Mouse (Mus musculus): ENCODE data around the gene Gm37240. TPM values are rescaled to one million over a fixed set of nuclear protein-coding genes. Genes with fewer than 3 reads are reported as not detected.
A peak's percentile ranks its signal among the peaks of the same experiment; 100 is the strongest.

Gm37240 gene
- polyA plus RNA-seq, 1 experiment from 2014 or later: 2.8 TPM

- DNase-seq (ENCODE audit: low spot score): no peak
- no peaks in the 10 kb centered on the region for H3K27me3 ChIP-seq (replicated peaks; ENCODE audit: low read depth, poor library complexity, severe bottlenecking)
- H3K4me1 ChIP-seq: peaks cover 19% of the 10 kb centered on the region
- H3K9me3 ChIP-seq: no peaks in the 10 kb centered on the region
- no peak overlapping the region for H3K27ac ChIP-seq (replicated peaks)
- no peak overlapping the region for H3K4me3 ChIP-seq
- WGBS: 85% methylated on average over 5 of the region's 5 CpGs
- H3K36me3 ChIP-seq (replicated peaks): no peaks in the 10 kb centered on the region
Measured at GRCm38 (mm10) chr3:85860996-85861395, 26.3 kb downstream of the Gm37240 start.

DNA sequence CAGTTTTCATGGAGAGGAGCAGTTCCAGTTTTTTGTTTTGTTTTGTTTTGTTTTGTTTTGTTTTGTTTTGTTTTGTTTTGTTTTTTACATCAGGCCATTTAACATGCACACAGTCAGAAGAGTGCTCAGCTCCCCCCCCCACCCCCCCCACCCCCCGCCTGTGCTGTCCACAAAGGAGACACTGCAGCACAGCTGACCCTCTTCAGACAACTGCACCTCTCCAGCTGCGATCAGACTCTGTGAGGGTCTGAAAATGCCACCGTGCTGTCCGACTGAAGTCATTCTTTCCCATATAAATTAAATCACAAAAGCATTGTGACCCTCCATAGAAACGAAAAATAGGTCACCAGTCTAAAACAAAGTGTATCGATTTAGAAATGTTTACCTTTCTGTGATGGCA is 28.0 kb downstream of the Gm37240 start:
- no peak for DNase-seq (ENCODE audit: low spot score)
- Histone ChIP-seq H3K27ac (replicated peaks) (no peak overlapping the region), H3K9me3 (no peaks in the 10 kb centered on the region), H3K36me3 (replicated peaks) (no peaks in the 10 kb centered on the region), H3K4me1 (peaks cover 19% of the 10 kb centered on the region), H3K4me3 (no peak overlapping the region), H3K27me3 (replicated peaks; ENCODE audit: low read depth, poor library complexity, severe bottlenecking) (no peaks in the 10 kb centered on the region)
- WGBS: 78% methylated on average over 6 of the region's 6 CpGs

GRCm38 (mm10) chr3:85858140-85859135 is 28.9 kb downstream of the Gm37240 start:
- DNase-seq (ENCODE audit: low spot score): no peak
- H3K36me3 ChIP-seq (replicated peaks): no peaks in the 10 kb centered on the region
- no peaks in the 10 kb centered on the region for H3K9me3 ChIP-seq
- no peak overlapping the region for H3K4me3 ChIP-seq
- no peak overlapping the region for H3K27ac ChIP-seq (replicated peaks)
- H3K4me1 ChIP-seq: peaks cover 19% of the 10 kb centered on the region
- 65% methylated on average over 11 of the region's 11 CpGs for WGBS
- H3K27me3 ChIP-seq (replicated peaks; ENCODE audit: low read depth, poor library complexity, severe bottlenecking): no peaks in the 10 kb centered on the region

- WGBS: 31% methylated on average over 4 of the region's 4 CpGs
- H3K4me1 ChIP-seq: peaks cover 19% of the 10 kb centered on the region
- H3K36me3 ChIP-seq (replicated peaks): no peaks in the 10 kb centered on the region
- H3K27me3 ChIP-seq (replicated peaks; ENCODE audit: low read depth, poor library complexity, severe bottlenecking): no peaks in the 10 kb centered on the region
- DNase-seq (ENCODE audit: low spot score): no peak
- H3K27ac ChIP-seq (replicated peaks): no peak overlapping the region
- no peak overlapping the region for H3K4me3 ChIP-seq
- no peaks in the 10 kb centered on the region for H3K9me3 ChIP-seq
Measured at GRCm38 (mm10) chr3:85857083-85857482, 30.2 kb downstream of the Gm37240 start.

DNA sequence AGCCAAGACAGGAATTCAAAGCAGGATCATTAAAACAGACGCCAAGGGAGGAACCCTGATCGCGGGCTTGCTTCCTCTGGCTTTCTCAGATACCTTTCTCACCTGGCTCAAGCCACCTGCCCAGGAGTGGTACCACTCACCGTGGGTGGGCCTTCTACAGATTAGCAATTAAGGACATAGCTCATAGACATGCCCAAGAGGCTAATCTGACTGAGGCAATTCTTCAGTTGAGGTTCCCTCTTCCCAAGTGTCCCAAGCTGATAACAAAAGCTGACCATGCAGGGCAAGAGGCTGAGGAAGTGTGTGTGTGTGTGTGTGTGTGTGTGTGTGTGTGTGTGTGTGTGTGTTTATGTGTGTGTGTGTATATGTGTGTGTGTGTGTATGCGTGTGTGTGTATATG is 31.4 kb downstream of the Gm37240 start:
- Histone ChIP-seq H3K4me3 (no peak overlapping the region), H3K9me3 (no peaks in the 10 kb centered on the region), H3K27ac (replicated peaks) (no peak overlapping the region), H3K4me1 (peaks cover 19% of the 10 kb centered on the region), H3K27me3 (replicated peaks; ENCODE audit: low read depth, poor library complexity, severe bottlenecking) (no peaks in the 10 kb centered on the region), H3K36me3 (replicated peaks) (no peaks in the 10 kb centered on the region)
- WGBS: 85% methylated on average over 5 of the region's 5 CpGs
- DNase-seq (ENCODE audit: low spot score): no peak

DNA sequence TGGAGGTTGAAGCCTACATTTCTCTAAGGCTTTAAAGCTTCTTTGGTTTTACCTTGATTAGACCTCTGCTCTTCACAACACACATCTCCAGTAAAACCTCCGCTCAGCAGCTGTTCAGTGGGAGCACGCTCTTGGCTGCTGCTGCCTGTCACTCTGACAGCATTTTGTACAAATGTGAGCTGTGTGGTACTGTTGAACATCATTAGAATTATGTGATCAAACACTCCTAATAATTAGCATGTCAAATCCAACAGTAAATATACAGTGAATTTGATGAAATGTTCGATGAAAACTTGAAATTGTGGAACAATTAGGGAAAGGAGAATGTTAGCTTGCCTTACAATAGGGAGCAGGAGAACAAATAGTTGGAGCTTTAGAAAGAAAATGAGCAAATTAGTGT is 32.3 kb downstream of the Gm37240 start:
- 92% methylated on average over 3 of the region's 3 CpGs for WGBS
- Histone ChIP-seq H3K9me3 (no peaks in the 10 kb centered on the region), H3K36me3 (replicated peaks) (no peaks in the 10 kb centered on the region), H3K4me3 (no peak overlapping the region), H3K27me3 (replicated peaks; ENCODE audit: low read depth, poor library complexity, severe bottlenecking) (no peaks in the 10 kb centered on the region), H3K4me1 (peaks cover 19% of the 10 kb centered on the region), H3K27ac (replicated peaks) (no peak overlapping the region)
- DNase-seq (ENCODE audit: low spot score): no peak

- no peak overlapping the region for H3K4me3 ChIP-seq
- no peaks in the 10 kb centered on the region for H3K36me3 ChIP-seq (replicated peaks)
- H3K27me3 ChIP-seq (replicated peaks; ENCODE audit: low read depth, poor library complexity, severe bottlenecking): no peaks in the 10 kb centered on the region
- DNase-seq (ENCODE audit: low spot score): no peak
- WGBS: 86% methylated on average over 6 of the region's 6 CpGs
- H3K4me1 ChIP-seq: peaks cover 19% of the 10 kb centered on the region
- no peak overlapping the region for H3K27ac ChIP-seq (replicated peaks)
- no peaks in the 10 kb centered on the region for H3K9me3 ChIP-seq
Measured at GRCm38 (mm10) chr3:85854143-85854542, 33.2 kb downstream of the Gm37240 start.

DNA sequence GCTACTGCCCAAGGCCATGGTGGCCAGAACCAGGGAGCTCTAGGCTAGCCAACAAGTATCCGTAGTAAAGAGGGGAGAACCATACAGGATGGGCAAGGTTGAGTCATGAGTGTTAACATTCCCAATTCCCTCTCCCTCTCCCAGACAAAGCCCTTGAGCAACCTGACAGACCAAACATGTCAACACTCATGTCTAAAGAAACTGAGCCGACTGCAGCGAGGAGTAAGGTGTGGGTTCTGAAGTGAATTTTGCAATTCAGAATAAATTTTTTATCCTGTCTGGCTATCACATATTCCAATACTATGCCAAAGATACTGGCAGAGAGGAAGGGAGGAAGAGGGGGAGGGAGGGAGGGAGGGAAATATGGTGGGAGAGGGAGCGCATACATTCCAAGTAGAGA is 33.6 kb downstream of the Gm37240 start:
- Histone ChIP-seq H3K27ac (replicated peaks) (no peak overlapping the region), H3K4me1 (peaks cover 16% of the 10 kb centered on the region), H3K36me3 (replicated peaks) (no peaks in the 10 kb centered on the region), H3K4me3 (no peak overlapping the region), H3K27me3 (replicated peaks; ENCODE audit: low read depth, poor library complexity, severe bottlenecking) (no peaks in the 10 kb centered on the region), H3K9me3 (no peaks in the 10 kb centered on the region)
- no peak for DNase-seq (ENCODE audit: low spot score)
- 88% methylated on average over 4 of the region's 4 CpGs for WGBS

GRCm38 (mm10) chr3:85850079-85850478 is 37.2 kb downstream of the Gm37240 start:
- Histone ChIP-seq H3K36me3 (replicated peaks) (no peaks in the 10 kb centered on the region), H3K9me3 (no peaks in the 10 kb centered on the region), H3K27ac (replicated peaks) (no peak overlapping the region), H3K4me1 (no peaks in the 10 kb centered on the region), H3K4me3 (no peak overlapping the region), H3K27me3 (replicated peaks; ENCODE audit: low read depth, poor library complexity, severe bottlenecking) (no peaks in the 10 kb centered on the region)
- DNase-seq (ENCODE audit: low spot score): no peak
- 90% methylated on average over 1 of the region's 1 CpGs for WGBS

DNA sequence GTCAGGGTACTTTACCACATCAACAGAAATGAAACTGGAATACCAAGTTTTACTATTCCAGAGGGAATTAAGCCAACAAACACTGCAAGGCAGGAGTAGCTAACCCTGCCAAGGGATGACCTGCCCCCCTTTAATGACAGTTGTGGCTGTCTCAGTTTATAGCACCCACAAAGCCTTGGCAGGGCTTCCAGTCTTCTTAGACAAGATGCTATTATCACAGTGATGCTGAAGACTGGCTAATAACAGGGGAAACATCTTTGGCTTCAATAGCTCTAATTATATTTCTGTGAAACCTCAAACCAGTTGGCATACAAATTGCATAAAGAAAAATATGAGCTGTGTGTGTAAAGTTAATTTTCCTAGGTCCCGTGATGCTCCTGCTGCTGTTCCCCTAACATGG is 41.0 kb downstream of the Gm37240 start:
- Histone ChIP-seq H3K4me1 (peaks cover 15% of the 10 kb centered on the region), H3K4me3 (no peak overlapping the region), H3K36me3 (replicated peaks) (no peaks in the 10 kb centered on the region), H3K9me3 (no peaks in the 10 kb centered on the region), H3K27me3 (replicated peaks; ENCODE audit: low read depth, poor library complexity, severe bottlenecking) (no peaks in the 10 kb centered on the region), H3K27ac (replicated peaks) (no peak overlapping the region)
- 79% methylated on average over 1 of the region's 1 CpGs for WGBS
- DNase-seq (ENCODE audit: low spot score): no peak

DNA sequence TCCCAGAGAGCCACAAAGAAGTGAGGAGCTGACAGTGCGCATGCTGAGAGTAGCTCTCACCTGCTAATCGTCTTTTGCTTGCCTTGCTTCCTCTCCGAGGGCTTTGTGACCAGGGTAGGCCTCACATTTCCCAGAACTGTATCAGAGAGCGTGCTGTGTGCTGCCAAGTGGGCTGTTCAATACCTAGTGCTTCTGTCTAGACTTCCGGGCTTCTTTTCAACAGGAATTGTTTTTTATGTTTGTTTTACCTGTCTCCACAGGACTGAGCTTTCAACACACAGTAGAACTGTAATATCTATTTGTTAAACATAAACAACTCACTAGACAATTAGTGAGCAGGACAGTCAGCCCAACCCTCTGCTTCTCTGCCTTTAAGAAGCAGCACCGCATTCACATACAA is 42.0 kb downstream of the Gm37240 start:
- Histone ChIP-seq H3K9me3 (no peaks in the 10 kb centered on the region), H3K27ac (replicated peaks) (no peak overlapping the region), H3K36me3 (replicated peaks) (no peaks in the 10 kb centered on the region), H3K4me3 (no peak overlapping the region), H3K4me1 (peaks cover 15% of the 10 kb centered on the region), H3K27me3 (replicated peaks; ENCODE audit: low read depth, poor library complexity, severe bottlenecking) (no peaks in the 10 kb centered on the region)
- no peak for DNase-seq (ENCODE audit: low spot score)
- 85% methylated on average over 6 of the region's 6 CpGs for WGBS

GRCm38 (mm10) chr3:85842881-85843218 is 44.5 kb downstream of the Gm37240 start:
- Histone ChIP-seq H3K27me3 (replicated peaks; ENCODE audit: low read depth, poor library complexity, severe bottlenecking) (no peaks in the 10 kb centered on the region), H3K36me3 (replicated peaks) (no peaks in the 10 kb centered on the region), H3K4me3 (no peak overlapping the region), H3K4me1 (peaks cover 15% of the 10 kb centered on the region), H3K27ac (replicated peaks) (no peak overlapping the region), H3K9me3 (no peaks in the 10 kb centered on the region)
- no peak for DNase-seq (ENCODE audit: low spot score)

DNA sequence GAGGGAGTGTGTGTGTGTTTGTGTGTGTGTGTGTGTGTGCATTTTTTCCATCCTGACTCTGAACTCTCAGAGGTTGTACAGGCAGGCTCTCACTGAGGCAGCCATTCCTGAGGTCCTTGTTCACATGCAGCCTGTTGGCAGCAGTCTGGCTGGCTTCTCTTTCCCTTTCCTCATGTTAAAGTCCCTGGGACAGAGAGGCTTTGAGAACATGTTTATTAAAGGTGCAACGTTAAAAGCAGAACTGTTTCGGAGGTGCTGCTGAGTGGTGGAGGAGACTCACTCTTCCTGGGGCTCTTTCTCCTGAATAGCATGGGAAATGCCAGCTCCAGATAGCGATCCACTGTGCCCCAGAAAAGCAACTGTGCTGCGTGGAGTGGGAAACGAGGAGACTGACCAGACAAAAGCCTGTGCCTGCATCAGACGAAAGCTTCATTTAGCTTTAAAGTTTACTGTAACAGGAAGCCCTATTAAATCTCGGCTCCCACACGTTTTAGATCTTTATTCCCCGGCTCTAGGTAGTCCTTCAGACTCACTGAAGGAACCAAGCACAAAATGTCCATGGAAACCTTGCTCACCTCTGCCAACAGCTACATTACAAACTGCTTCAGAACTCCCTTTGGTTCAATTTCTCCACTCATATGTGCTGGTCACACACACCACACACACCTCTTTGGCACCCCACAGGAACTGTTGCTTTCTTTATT is 45.0 kb downstream of the Gm37240 start:
- H3K4me3 ChIP-seq: no peak overlapping the region
- peak overlapping the region; percentile 62 for H3K27ac ChIP-seq (replicated peaks)
- DNase-seq (ENCODE audit: low spot score): no peak
- peaks cover 15% of the 10 kb centered on the region for H3K4me1 ChIP-seq
- no peaks in the 10 kb centered on the region for H3K27me3 ChIP-seq (replicated peaks; ENCODE audit: low read depth, poor library complexity, severe bottlenecking)
- no peaks in the 10 kb centered on the region for H3K36me3 ChIP-seq (replicated peaks)
- no peaks in the 10 kb centered on the region for H3K9me3 ChIP-seq
- 56% methylated on average over 9 of the region's 9 CpGs for WGBS
